Mouse (Mus musculus) G1E-ER4 (cell line): ENCODE data around the gene Pax7. TPM values are rescaled to one million over a fixed set of nuclear protein-coding genes. Genes with fewer than 3 reads are reported as not detected.

ENCODE experiments used
- GATA1 ChIP-seq: IDR thresholded peaks from one replicate; pipeline ENCODE4 v1.8.0; 2012; ENCODE audit warnings: low read length, inconsistent platforms
- polyA plus RNA-seq: library from polyadenylated mRNA; stranded (reverse); fragments of >175 nt; gene quantifications from 2 replicates; pipeline ENCODE4 v1.2.3, GENCODE M21; 2012

Pax7 gene
- polyA plus RNA-seq, 1 experiment: not detected

DNA sequence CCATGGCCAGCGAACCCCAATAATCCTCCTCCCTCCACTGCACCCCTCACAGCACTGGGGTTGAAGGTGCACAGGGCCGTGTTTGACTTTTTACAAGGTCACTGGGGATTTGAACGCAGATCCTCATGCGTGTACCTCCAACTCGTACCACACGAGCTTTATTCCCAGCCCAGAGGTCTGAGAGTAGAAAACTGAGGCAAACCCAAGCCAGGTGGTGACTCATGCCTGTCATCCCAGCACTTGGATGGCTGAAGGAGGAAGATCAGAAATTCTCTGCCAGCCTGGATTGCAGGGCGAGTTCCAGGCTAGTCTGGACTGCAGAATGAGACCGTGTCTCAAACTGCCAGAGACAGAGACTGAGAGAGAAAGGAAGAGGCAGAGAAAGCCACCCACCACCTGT, 28.4 kb downstream of the Pax7 start:
- TF ChIP-seq GATA1: no peak

- no peak for TF ChIP-seq GATA1
Measured at GRCm38 (mm10) chr4:139803981-139804380, 29.3 kb downstream of the Pax7 start.

GRCm38 (mm10) chr4:139799436-139800100, 33.8 kb downstream of the Pax7 start:
- no peak for TF ChIP-seq GATA1

DNA sequence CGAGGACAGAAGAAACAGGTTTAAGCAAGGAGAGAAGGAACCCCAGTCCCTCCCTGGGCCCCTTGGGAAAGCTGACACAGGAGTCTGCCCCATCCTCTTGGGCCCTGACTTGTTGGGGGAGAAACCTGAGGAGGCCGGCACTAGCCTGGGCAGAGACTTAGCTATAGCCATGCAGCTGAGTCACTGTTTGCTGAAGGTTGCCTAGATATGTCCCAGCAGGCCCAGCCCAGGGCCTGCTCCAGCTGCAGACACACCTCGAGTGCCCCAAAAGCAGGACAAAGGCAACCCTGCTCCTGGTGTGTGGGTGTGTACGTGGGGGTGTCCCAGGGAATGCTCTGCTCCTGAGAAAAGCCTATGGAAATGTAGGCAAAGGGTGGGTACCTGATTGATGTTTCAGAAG, 36.0 kb downstream of the Pax7 start:
- TF ChIP-seq GATA1: no peak

DNA sequence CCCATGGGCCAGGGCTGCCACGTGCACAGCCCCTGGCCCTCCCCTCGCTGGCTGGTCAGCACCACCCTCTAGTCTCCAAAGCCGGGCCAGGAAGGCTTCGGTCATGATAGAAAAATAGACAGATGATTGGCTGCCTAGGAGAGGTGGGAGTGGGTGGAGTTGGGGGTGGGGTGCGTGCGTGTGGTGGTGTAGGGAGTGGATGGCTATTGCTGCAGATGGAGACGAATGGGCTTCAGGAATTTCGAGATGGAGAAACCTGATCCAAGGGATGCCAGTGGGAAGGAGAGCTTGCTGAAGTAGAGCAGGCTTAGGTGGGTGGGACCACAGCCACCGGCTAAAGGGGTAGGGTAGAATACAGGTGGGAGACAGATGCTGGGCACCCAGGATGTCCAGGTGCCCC, 37.2 kb downstream of the Pax7 start:
- TF ChIP-seq GATA1: no peak

DNA sequence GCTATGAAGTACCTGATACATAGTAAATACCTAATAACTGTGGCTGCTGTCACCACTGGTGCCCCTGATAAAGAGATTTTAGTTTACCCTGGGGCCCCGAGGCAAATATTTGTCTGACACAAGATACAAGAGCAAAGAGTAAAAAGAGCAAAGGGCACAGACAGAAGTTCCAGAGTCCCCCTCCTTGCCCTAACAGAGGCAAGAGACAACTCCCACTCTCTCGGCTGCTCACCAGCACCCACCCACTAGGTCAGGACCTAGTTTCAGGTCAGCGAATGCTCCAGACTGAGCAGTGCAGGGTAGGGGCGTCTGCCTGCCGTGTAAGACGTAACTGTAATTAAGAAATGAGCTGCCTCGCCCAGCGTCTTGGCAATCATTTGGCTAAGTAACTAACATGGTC, 42.2 kb downstream of the Pax7 start:
- TF ChIP-seq GATA1: no peak

DNA sequence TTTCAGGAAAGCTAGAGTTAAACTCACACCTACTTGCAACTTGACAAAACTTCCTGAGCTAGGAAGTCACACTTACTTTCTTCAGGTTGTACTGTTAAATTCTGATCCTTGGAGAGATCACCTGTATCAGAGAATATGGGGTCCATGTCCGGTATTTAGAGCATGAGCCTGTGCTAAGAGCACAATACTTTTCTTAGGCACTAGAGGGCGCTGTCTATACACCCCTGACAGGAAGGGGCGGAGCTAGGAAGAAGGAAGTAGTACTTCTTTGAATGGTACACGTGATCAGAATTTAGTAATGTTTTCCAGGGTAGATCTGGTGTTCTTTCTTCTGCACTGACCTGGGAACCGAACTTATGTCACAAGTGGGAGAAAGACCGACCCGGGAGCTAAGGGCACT, 43.6 kb downstream of the Pax7 start:
- no peak for TF ChIP-seq GATA1

DNA sequence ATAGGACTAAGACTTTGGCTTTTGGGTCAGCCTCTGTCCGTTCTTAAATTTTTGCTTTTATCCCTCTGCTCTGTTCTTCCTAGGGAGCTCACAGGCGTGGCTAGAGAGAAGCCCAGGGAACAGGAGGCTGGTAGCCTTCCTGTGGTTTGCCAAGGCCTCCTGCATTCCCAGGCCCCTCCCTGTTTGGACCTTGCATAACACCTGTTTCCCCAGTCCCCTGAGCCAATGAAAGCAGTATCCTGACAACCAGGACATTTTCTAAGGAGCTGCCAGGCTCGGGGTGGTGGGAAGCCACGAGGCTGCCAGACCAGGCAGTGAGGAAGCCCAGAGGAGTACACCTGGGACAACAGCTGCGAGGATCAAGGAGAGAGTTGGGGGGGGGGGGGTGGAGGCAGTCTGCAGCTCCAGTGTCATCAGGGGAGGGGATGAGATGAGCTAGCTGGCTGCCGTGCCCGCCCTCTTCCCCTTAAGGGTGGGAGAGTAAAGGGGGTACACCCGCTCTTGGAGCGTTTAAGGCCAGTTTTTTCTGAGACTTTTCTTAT, 50.3 kb downstream of the Pax7 start:
- TF ChIP-seq GATA1: no peak

DNA sequence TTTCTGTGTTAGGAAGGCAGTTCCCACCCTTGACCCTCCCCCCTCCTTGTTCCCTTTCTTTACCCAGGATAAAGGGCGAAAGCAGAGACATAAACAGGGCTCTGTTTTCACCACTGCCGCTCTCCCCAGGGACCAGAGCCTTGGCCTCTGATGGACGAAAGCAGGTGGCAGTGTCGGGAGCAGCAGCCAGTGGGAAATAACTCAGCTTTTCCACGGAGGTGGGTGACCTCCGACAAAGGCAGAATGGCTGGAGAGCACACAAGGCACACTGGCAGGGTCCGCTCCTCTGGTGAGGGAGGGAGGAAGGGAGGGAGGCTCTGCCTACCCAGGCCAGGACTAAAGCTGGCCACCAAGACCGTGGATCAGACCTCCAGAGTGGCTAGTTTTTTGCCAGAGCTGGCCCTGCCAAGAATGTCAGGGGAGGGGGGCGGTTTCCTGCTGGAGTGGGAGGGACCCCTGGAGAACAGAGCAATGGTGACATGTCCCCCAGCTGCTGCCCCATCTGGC, 62.1 kb downstream of the Pax7 start:
- no peak for TF ChIP-seq GATA1

- no peak for TF ChIP-seq GATA1
Measured at GRCm38 (mm10) chr4:139767823-139768222, 65.5 kb downstream of the Pax7 start.

- no peak for TF ChIP-seq GATA1
Measured at GRCm38 (mm10) chr4:139767115-139767718, 66.1 kb downstream of the Pax7 start.

DNA sequence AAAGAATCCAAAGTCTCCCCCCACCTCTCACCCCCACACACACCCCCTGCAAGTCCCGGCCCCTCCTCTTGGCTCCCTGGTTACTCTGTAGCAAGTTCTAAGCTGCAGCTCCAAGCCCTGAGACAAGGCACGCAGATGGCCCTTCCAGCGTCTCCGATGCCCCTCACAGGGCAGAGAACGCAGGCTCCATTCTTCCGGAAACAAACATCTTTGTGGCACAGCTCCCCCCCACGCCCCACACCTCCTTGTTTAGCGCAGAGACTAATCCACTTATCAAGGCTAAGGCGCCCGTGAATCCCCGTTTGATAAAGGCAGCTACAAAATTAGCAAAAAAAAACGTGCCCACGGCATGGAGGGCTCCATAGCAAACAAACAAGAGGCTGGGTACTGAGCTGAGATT, 71.4 kb downstream of the Pax7 start:
- TF ChIP-seq GATA1: no peak

GRCm38 (mm10) chr4:139760736-139761135, 72.6 kb downstream of the Pax7 start:
- TF ChIP-seq GATA1: no peak

GRCm38 (mm10) chr4:139758512-139759340, 74.6 kb downstream of the Pax7 start:
- no peak for TF ChIP-seq GATA1

DNA sequence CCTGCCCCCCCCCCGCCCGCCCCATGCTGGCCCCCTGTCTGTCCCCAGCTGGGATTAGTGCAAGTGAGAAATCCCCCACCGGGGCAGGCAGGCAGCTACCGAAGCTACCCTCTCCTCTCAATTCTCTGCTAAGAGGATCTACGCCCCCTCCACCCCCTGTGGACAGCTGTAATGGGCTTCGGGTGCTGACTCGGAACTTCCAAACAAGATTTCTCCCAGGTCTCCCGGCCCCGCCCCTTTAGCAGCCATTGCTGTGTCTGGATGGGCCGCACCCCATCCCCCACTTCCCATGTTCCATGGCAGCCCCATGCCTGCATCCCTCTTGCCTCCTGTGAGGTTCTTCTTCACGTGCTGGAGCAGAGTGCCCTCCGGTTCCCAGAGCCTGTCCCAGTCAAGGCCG, 76.4 kb downstream of the Pax7 start:
- no peak for TF ChIP-seq GATA1

DNA sequence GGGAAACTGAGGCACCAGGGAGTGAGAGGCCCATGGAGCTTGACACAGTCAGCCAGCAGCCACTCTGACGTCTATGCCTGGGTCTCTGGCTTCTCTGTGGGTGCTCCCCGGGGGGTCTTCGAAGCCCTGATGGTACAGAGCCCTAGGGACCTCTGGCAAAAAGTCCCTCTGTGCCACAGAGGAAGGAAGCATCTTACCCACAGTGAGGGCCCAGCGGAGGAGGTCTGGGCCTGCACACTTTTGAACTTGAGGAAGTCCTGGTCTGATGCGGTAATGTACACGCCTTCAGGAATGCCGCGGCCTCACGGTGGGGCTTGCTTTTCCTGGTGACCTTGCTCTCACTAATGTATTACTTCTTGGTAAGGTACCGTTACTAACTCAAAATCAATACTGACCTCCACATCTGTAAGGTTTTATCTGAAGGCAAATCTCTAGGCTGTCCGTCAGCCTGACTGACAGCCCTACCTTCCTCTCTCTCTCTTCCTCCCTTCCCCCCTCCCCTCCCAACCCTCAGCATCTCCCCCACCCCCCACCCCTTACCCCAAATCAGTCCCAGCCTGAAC, 79.1 kb downstream of the Pax7 start:
- no peak for TF ChIP-seq GATA1
